Mouse (Mus musculus): ENCODE measurements at regions not wholly inside any gene's neighbourhood (a gene's known extent, or its start where the extent isn't known, plus 50 kb on each side); places are given as distances from the start of the nearest gene placed in this dataset.
A peak's percentile ranks its signal among the peaks of the same experiment; 100 is the strongest.
"Not testable (repeated sequence)": the region's sequence is repeated elsewhere in the genome, so short reads cannot be mapped to it uniquely, and the experiment has no call there.

- peak in 1 of 2 experiments; percentile 1 for DNase-seq (ENCODE audit: low read depth in 1 of 2, low spot score in 2 of 2)
Observed at GRCm38 (mm10) chr12:19646071-19646470, 308.2 kb upstream of the Gm21863 start.

- not testable (repeated sequence) for DNase-seq (ENCODE audit: low read depth in 1 of 2, low spot score in 2 of 2)
Observed at GRCm38 (mm10) chr12:19668541-19668940, 285.8 kb upstream of the Gm21863 start.

- not testable (repeated sequence) for DNase-seq (ENCODE audit: low read depth in 1 of 2, low spot score in 2 of 2)
Observed at GRCm38 (mm10) chr12:19670636-19671035, 283.7 kb upstream of the Gm21863 start.

Measured in monocyte, adult 2 months (primary cell).